Mouse (Mus musculus) stomach, postnatal 0 days (tissue): ENCODE measurements around the gene Zbtb46.

Source experiments
- CTCF ChIP-seq: IDR thresholded peaks from 2 replicates; pipeline ENCODE4 v1.5.1; 2016; ENCODE audit warnings: antibody characterized with exemption, low read depth, mild to moderate bottlenecking, moderate library complexity
- EP300 ChIP-seq: optimal IDR thresholded peaks from 2 replicates; pipeline ENCODE3; 2016; ENCODE audit warnings: antibody characterized with exemption

DNA sequence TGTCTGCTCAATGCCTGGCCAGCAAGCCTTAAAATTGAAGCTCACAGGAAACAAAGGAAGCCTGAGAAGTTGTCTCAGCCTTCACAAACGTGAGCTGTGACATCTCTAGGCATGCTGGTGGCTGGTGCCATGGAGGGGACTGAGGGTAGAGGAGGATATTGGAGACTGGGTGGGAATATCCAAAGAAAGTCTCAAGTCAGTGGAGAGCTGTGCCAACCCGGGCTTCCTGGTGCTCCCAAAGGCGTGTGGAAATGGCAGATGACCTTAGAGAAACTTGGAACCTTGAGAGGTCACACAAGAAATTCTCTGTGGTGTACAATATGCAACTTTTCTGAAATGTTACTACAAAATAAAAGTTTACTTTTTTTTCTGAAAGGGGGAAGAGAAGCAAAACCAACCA, 6.2 kb upstream of the Zbtb46 start:
- no peak for TF ChIP-seq CTCF
- no peak for TF ChIP-seq EP300
